In the genomic region with DNA sequence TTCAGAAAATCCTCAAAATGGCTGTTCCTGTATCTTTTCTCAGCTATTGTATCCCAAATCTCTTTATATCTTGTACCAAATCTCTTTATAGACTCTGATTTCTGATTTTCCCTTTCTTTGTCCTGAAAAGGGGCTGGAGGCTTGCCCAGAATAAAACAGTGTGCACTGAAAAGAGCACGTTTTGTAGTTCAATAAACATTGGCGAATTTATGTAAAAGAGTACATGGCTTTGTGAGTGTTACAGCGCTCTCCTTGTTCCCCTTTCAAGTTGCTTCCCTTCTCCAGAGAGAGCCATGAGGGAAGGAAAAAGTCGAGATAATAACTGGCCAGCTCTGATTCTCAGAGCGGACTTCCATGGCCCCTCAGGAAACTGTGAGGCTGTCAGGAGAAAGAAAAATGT, we compare ENCODE assay signal across 34 mouse cellular contexts. TPM values are rescaled to one million over a fixed set of nuclear protein-coding genes. Genes with fewer than 3 reads are reported as not detected.
DNase-seq lines count a peak whose midpoint lies in the region; ATAC-seq and TF ChIP-seq lines count a peak whose summit lies in the region.
"Had no signal": no experiment of that assay in that cellular context is flagged by ENCODE, and none has a peak within 500 bp of the region (broad histone marks: within the 10 kb centered on the region; RNA-seq: fewer than 3 reads in every experiment).

No protein-coding gene starts in this region.

- ATAC-seq in neural tube, embryonic 13.5 days (ENCODE audit: low read depth), result no peak
- no peak for ATAC-seq in forebrain, postnatal 0 days
- ATAC-seq: activated CD4-positive, CD25-positive, alpha-beta regulatory T cell, adult 4 months; inflammation-experienced regulatory T-cells, adult 6 months had no signal

- no peaks in the 10 kb centered on the region for H3K4me1 ChIP-seq in neural tube, embryonic 13.5 days (replicated peaks)
- no peaks in the 10 kb centered on the region for H3K4me1 ChIP-seq in forebrain, postnatal 0 days (ENCODE audit: insufficient read depth)
- H3K4me1 ChIP-seq: heart, embryonic 12.5 days; hindbrain, embryonic 15.5 days; limb, embryonic 15.5 days; liver, embryonic 13.5 days had no signal

- no peak overlapping the region for H3K4me2 ChIP-seq in neural tube, embryonic 13.5 days
- no peak overlapping the region for H3K4me2 ChIP-seq in forebrain, postnatal 0 days (ENCODE audit: low read depth)
- H3K4me2 ChIP-seq: heart, embryonic 12.5 days; hindbrain, embryonic 15.5 days; limb, embryonic 15.5 days; liver, embryonic 13.5 days had no signal

- H3K27ac ChIP-seq in layer of hippocampus, adult 2 months, result peak overlapping the region; percentile 5; the same call in 1 of the 2 replicates
- H3K27ac ChIP-seq in neural tube, embryonic 13.5 days (replicated peaks), result 0 out of 2 replicates have a peak overlapping the region, but pooled peaks have one; percentile 33
- H3K27ac ChIP-seq in forebrain, postnatal 0 days (ENCODE audit: low read depth, low read length), result no peak overlapping the region
- H3K27ac ChIP-seq: heart, adult 2 months; hindbrain, embryonic 15.5 days; limb, embryonic 15.5 days; liver, embryonic 13.5 days had no signal

- DNase-seq in layer of hippocampus, adult 2 months (ENCODE audit: low spot score in 2 of 2), result no peak
- no peak for DNase-seq in layer of hippocampus, adult 18-20 months (ENCODE audit: low spot score in 2 of 2)
- no peak for DNase-seq in neural tube, embryonic 10.5 days (ENCODE audit: extremely low spot score, low spot score)
- peak; percentile 38 for DNase-seq in forebrain, postnatal 0 days
- no peak for DNase-seq in MN1 (ENCODE audit: low spot score)
- DNase-seq: adrenal gland, adult 2 months; B cell, adult 2 months; cerebellum, adult 11 months; cerebellum, adult 9-10 months; cerebellum, postnatal 36 days; heart, adult 2 months; heart, postnatal 4 days; kidney, adult 11 months; kidney, postnatal 14 days; left cerebral cortex, postnatal 4 days; liver, embryonic 13.5 days; lung, adult 18-20 months; lung, postnatal 10 days had no signal

- no peaks in the 10 kb centered on the region for H3K36me3 ChIP-seq in neural tube, embryonic 13.5 days
- H3K36me3 ChIP-seq in forebrain, postnatal 0 days (ENCODE audit: insufficient read depth), result no peaks in the 10 kb centered on the region
- H3K36me3 ChIP-seq: heart, embryonic 12.5 days; hindbrain, embryonic 15.5 days; limb, embryonic 15.5 days; liver, embryonic 13.5 days had no signal

- H3K4me3 ChIP-seq in layer of hippocampus, adult 2 months, result no peak overlapping the region
- no peak overlapping the region for H3K4me3 ChIP-seq in neural tube, embryonic 13.5 days
- H3K4me3 ChIP-seq in forebrain, postnatal 0 days (ENCODE audit: low read depth, low read length), result no peak overlapping the region
- H3K4me3 ChIP-seq: heart, adult 2 months; heart, embryonic 12.5 days; hindbrain, embryonic 15.5 days; limb, embryonic 15.5 days; liver, embryonic 13.5 days had no signal

- no peak overlapping the region for H3K9ac ChIP-seq in neural tube, embryonic 13.5 days
- H3K9ac ChIP-seq in forebrain, postnatal 0 days, result no peak overlapping the region
- H3K9ac ChIP-seq: heart, embryonic 12.5 days; hindbrain, embryonic 15.5 days; limb, embryonic 15.5 days; liver, embryonic 13.5 days had no signal

- H3K9me3 ChIP-seq in neural tube, embryonic 13.5 days, result no peaks in the 10 kb centered on the region
- H3K9me3 ChIP-seq in forebrain, postnatal 0 days (ENCODE audit: low read length), result no peaks in the 10 kb centered on the region
- H3K9me3 ChIP-seq: heart, embryonic 12.5 days; hindbrain, embryonic 15.5 days; limb, embryonic 15.5 days; liver, embryonic 13.5 days had no signal

- TF ChIP-seq CTCF in layer of hippocampus, adult 2 months (conservative IDR thresholded peaks at IDR 0.05), result no peak
- TF ChIP-seq CTCF in forebrain, postnatal 0 days (IDR thresholded peaks at IDR 0.05; ENCODE audit: low read depth), result no peak

- H3K27me3 ChIP-seq in neural tube, embryonic 13.5 days, result no peaks in the 10 kb centered on the region
- H3K27me3 ChIP-seq in forebrain, postnatal 0 days (ENCODE audit: insufficient read depth, low read length), result no peaks in the 10 kb centered on the region
- H3K27me3 ChIP-seq: heart, embryonic 12.5 days; hindbrain, embryonic 15.5 days; limb, embryonic 15.5 days; liver, embryonic 13.5 days had no signal

- 52% methylated on average over 5 of the region's 5 CpGs for WGBS in neural tube, embryonic 13.5 days
- 21% methylated on average over 5 of the region's 5 CpGs for WGBS in forebrain, postnatal 0 days

RNA-seq across cellular contexts. Expression of a gene that starts 22.2 kb away (rescaled TPM):
- total RNA-seq in layer of hippocampus, adult 2 months (2021), result not detected
- not detected for total RNA-seq in layer of hippocampus, adult 18-20 months (2021)
- polyA plus RNA-seq in neural tube, embryonic 13.5 days (2015; fragmentation: Nextera tagmentation; extraction: Ambion mirVana), result not detected in 2 replicates
- 0.19 TPM in 1 of 2 replicates, not detected in the other for total RNA-seq in forebrain, postnatal 0 days (2014; rRNA removed)
- polyA plus RNA-seq in forebrain, postnatal 0 days (2015; fragmentation: Nextera tagmentation; extraction: Ambion mirVana), result not detected in 2 replicates
- total RNA-seq: adrenal gland, adult 2 months; adrenal gland, postnatal 4 days; gastrocnemius, adult 8-10 months; gastrocnemius, postnatal 4 days; heart, adult 2 months; heart, postnatal 4 days; layer of hippocampus, postnatal 14 days; left cerebral cortex, postnatal 4 days had no signal
- polyA plus RNA-seq: activated CD4-positive, CD25-positive, alpha-beta regulatory T cell, adult 4 months; adrenal gland, adult 2 months; embryonic facial prominence, embryonic 11.5 days; heart, adult 2 months; heart, embryonic 12.5 days; heart, postnatal 0 days; hindbrain, embryonic 15.5 days; inflammation-experienced regulatory T-cells, adult 6 months; kidney, embryonic 14.5 days; limb, embryonic 15.5 days; liver, embryonic 13.5 days; neural tube, embryonic 11.5 days; small intestine, adult 2 months; stomach, embryonic 14.5 days had no signal

RNA-seq across cellular contexts. Expression of a gene that starts 27.7 kb away (rescaled TPM):
- total RNA-seq in layer of hippocampus, adult 2 months (2021), result 1 to 10 TPM; 8.7 to 8.9 TPM
- 10 to 100 TPM in 1 of 2 experiments, 1 to 10 TPM in 1; 6.7 to 10.8 TPM for total RNA-seq in layer of hippocampus, adult 18-20 months (2021)
- 17.7 and 20.7 TPM in 2 replicates for polyA plus RNA-seq in neural tube, embryonic 13.5 days (2015; fragmentation: Nextera tagmentation; extraction: Ambion mirVana)
- total RNA-seq in forebrain, postnatal 0 days (2014; rRNA removed), result 1.8 and 4.6 TPM in 2 replicates
- 5.5 and 5.6 TPM in 2 replicates for polyA plus RNA-seq in forebrain, postnatal 0 days (2015; fragmentation: Nextera tagmentation; extraction: Ambion mirVana)
